Mouse (Mus musculus) midbrain, embryonic 11.5 days (tissue): ENCODE results near the gene Shank2. TPM values are rescaled to one million over a fixed set of nuclear protein-coding genes. Genes with fewer than 3 reads are reported as not detected.

Experiments used
- ATAC-seq: fragments of 200-750 bp; cut with Nextera tagmentation; 2 replicates; pipeline ENCODE4 v1.8.0; 2017; ENCODE audit warnings: moderate TSS enrichment, moderate library complexity; ENCODE audit not compliant: low FRiP score
- DNase-seq: peaks from one replicate; pipeline ENCODE4 v3.0.0; 2015; ENCODE audit warnings: low spot score; ENCODE audit errors: missing footprints
- H3K27ac ChIP-seq: fragments of 300-500 bp; sonication (generic); 2 replicates; pipeline ENCODE4 v1.5.1; 2014; ENCODE audit warnings: low read depth, low read length
- H3K27me3 ChIP-seq: fragments of 300-500 bp; sonication (generic); 2 replicates; pipeline ENCODE4 v1.6.1; 2014; ENCODE audit warnings: mild to moderate bottlenecking, low read length, moderate library complexity, mixed read lengths; ENCODE audit not compliant: control insufficient read depth, insufficient read depth
- H3K36me3 ChIP-seq: fragments of 300-500 bp; sonication (generic); 2 replicates; pipeline ENCODE4 v1.6.1; 2014; ENCODE audit warnings: mild to moderate bottlenecking, low read length, moderate library complexity, mixed read lengths; ENCODE audit not compliant: control insufficient read depth, insufficient read depth
- H3K4me1 ChIP-seq: fragments of 300-500 bp; sonication (generic); 2 replicates; pipeline ENCODE4 v1.6.1; 2014; ENCODE audit warnings: low read length; ENCODE audit not compliant: control insufficient read depth, insufficient read depth
- H3K4me2 ChIP-seq: fragments of 300-500 bp; sonication (generic); 2 replicates; pipeline ENCODE4 v1.6.1; 2014; ENCODE audit warnings: mild to moderate bottlenecking, moderate library complexity
- H3K4me3 ChIP-seq: fragments of 300-500 bp; sonication (generic); 2 replicates; pipeline ENCODE4 v1.5.1; 2014; ENCODE audit warnings: low read depth, low read length
- H3K9ac ChIP-seq: fragments of 300-500 bp; sonication (generic); 2 replicates; pipeline ENCODE4 v1.6.1; 2014; ENCODE audit warnings: low read length
- H3K9me3 ChIP-seq: fragments of 300-500 bp; sonication (generic); 2 replicates; pipeline ENCODE4 v1.6.1; 2016; ENCODE audit warnings: low read length; ENCODE audit not compliant: control insufficient read depth
- WGBS: fragments of 180-500 bp; shearing (Covaris S2); extraction: QIAGEN DNeasy Blood & Tissue Kit; methylation state at CpG from one replicate; pipeline ENCODE4 v1.1.7; 2014; 5-methylcytosine and 5-hydroxymethylcytosine counted together
- polyA plus RNA-seq: library from polyadenylated mRNA; unstranded; fragments of >200 nt; fragmentation: Nextera tagmentation; extraction: Ambion mirVana; gene quantifications from 2 replicates; pipeline ENCODE4 v1.2.1, GENCODE M21; 2014

The Shank2 gene
- polyA plus RNA-seq, 1 experiment from 2014 or later, result 2.2 TPM

GRCm38 (mm10) chr7:144137827-144138226 is 136.1 kb downstream of the Shank2 start:
- no peaks in the 10 kb centered on the region for H3K4me1 ChIP-seq
- H3K36me3 ChIP-seq, result no peaks in the 10 kb centered on the region
- WGBS, result 82% methylated on average over 2 of the region's 2 CpGs
- H3K27me3 ChIP-seq, result no peaks in the 10 kb centered on the region
- no peak overlapping the region for H3K4me3 ChIP-seq
- no peak overlapping the region for H3K4me2 ChIP-seq
- DNase-seq, result peak; percentile 12
- H3K9ac ChIP-seq, result no peak overlapping the region
- no peaks in the 10 kb centered on the region for H3K9me3 ChIP-seq
- H3K27ac ChIP-seq, result no peak overlapping the region
- ATAC-seq, result no peak

- Histone ChIP-seq H3K4me2 (no peak overlapping the region), H3K27me3 (no peaks in the 10 kb centered on the region), H3K36me3 (no peaks in the 10 kb centered on the region), H3K27ac (no peak overlapping the region), H3K9ac (no peak overlapping the region), H3K4me1 (no peaks in the 10 kb centered on the region), H3K9me3 (no peaks in the 10 kb centered on the region), H3K4me3 (no peak overlapping the region)
- 57% methylated on average over 2 of the region's 2 CpGs for WGBS
- DNase-seq (peak; percentile 75), ATAC-seq (no peak)
Measured at GRCm38 (mm10) chr7:144138476-144138875, 136.7 kb downstream of the Shank2 start.

- Histone ChIP-seq H3K9ac (no peak overlapping the region), H3K9me3 (no peaks in the 10 kb centered on the region), H3K27ac (no peak overlapping the region), H3K4me1 (no peaks in the 10 kb centered on the region), H3K27me3 (no peaks in the 10 kb centered on the region), H3K36me3 (no peaks in the 10 kb centered on the region), H3K4me3 (no peak overlapping the region), H3K4me2 (no peak overlapping the region)
- WGBS, result 76% methylated on average over 2 of the region's 2 CpGs
- no peak for DNase-seq
- ATAC-seq, result no peak
Measured at GRCm38 (mm10) chr7:144139691-144140090, 138.0 kb downstream of the Shank2 start.

- DNase-seq (no peak), ATAC-seq (no peak)
- no peak overlapping the region for H3K4me2 ChIP-seq
- H3K4me3 ChIP-seq, result no peak overlapping the region
- no peaks in the 10 kb centered on the region for H3K4me1 ChIP-seq
- WGBS, result 76% methylated on average over 3 of the region's 3 CpGs
- H3K9ac ChIP-seq, result no peak overlapping the region
- H3K36me3 ChIP-seq, result no peaks in the 10 kb centered on the region
- no peak overlapping the region for H3K27ac ChIP-seq
- no peaks in the 10 kb centered on the region for H3K27me3 ChIP-seq
- no peaks in the 10 kb centered on the region for H3K9me3 ChIP-seq
Measured at GRCm38 (mm10) chr7:144140470-144140869, 138.7 kb downstream of the Shank2 start.

- WGBS, result 95% methylated on average over 4 of the region's 4 CpGs
- DNase-seq (no peak), ATAC-seq (no peak)
- Histone ChIP-seq H3K4me2 (no peak overlapping the region), H3K9ac (no peak overlapping the region), H3K27ac (no peak overlapping the region), H3K4me3 (no peak overlapping the region), H3K27me3 (no peaks in the 10 kb centered on the region), H3K9me3 (no peaks in the 10 kb centered on the region), H3K4me1 (no peaks in the 10 kb centered on the region), H3K36me3 (no peaks in the 10 kb centered on the region)
Measured at GRCm38 (mm10) chr7:144142036-144142435, 140.3 kb downstream of the Shank2 start.

- H3K27me3 ChIP-seq, result no peaks in the 10 kb centered on the region
- H3K27ac ChIP-seq, result no peak overlapping the region
- H3K9ac ChIP-seq, result no peak overlapping the region
- H3K4me2 ChIP-seq, result no peak overlapping the region
- ATAC-seq, result no peak
- no peaks in the 10 kb centered on the region for H3K4me1 ChIP-seq
- no peaks in the 10 kb centered on the region for H3K36me3 ChIP-seq
- 34% methylated on average over 2 of the region's 2 CpGs for WGBS
- no peaks in the 10 kb centered on the region for H3K9me3 ChIP-seq
- DNase-seq, result no peak
- no peak overlapping the region for H3K4me3 ChIP-seq
Measured at GRCm38 (mm10) chr7:144143941-144144340, 142.2 kb downstream of the Shank2 start.

GRCm38 (mm10) chr7:144148111-144148510 is 146.4 kb downstream of the Shank2 start:
- H3K4me2 ChIP-seq, result no peak overlapping the region
- no peaks in the 10 kb centered on the region for H3K9me3 ChIP-seq
- no peak overlapping the region for H3K27ac ChIP-seq
- no peak overlapping the region for H3K9ac ChIP-seq
- no peaks in the 10 kb centered on the region for H3K36me3 ChIP-seq
- H3K27me3 ChIP-seq, result no peaks in the 10 kb centered on the region
- WGBS, result 70% methylated on average over 4 of the region's 4 CpGs
- ATAC-seq (no peak), DNase-seq (no peak)
- H3K4me1 ChIP-seq, result no peaks in the 10 kb centered on the region
- no peak overlapping the region for H3K4me3 ChIP-seq

- Histone ChIP-seq H3K27ac (no peak overlapping the region), H3K4me3 (no peak overlapping the region), H3K9ac (no peak overlapping the region), H3K27me3 (no peaks in the 10 kb centered on the region), H3K9me3 (no peaks in the 10 kb centered on the region), H3K36me3 (no peaks in the 10 kb centered on the region), H3K4me1 (no peaks in the 10 kb centered on the region), H3K4me2 (no peak overlapping the region)
- ATAC-seq, result no peak
- no peak for DNase-seq
- 72% methylated on average over 4 of the region's 4 CpGs for WGBS
Measured at GRCm38 (mm10) chr7:144153124-144153523, 151.4 kb downstream of the Shank2 start.

- no peak overlapping the region for H3K4me2 ChIP-seq
- no peak overlapping the region for H3K27ac ChIP-seq
- ATAC-seq (0 out of 2 replicates have a peak, but pooled peaks have one; percentile 16), DNase-seq (no peak)
- H3K27me3 ChIP-seq, result no peaks in the 10 kb centered on the region
- no peaks in the 10 kb centered on the region for H3K9me3 ChIP-seq
- no peaks in the 10 kb centered on the region for H3K36me3 ChIP-seq
- no peaks in the 10 kb centered on the region for H3K4me1 ChIP-seq
- H3K9ac ChIP-seq, result no peak overlapping the region
- no peak overlapping the region for H3K4me3 ChIP-seq
- 66% methylated on average over 8 of the region's 8 CpGs for WGBS
Measured at GRCm38 (mm10) chr7:144153682-144154081, 152.0 kb downstream of the Shank2 start.

GRCm38 (mm10) chr7:144157936-144158335 is 156.2 kb downstream of the Shank2 start:
- H3K4me2 ChIP-seq, result no peak overlapping the region
- DNase-seq (no peak), ATAC-seq (no peak)
- H3K4me1 ChIP-seq, result no peaks in the 10 kb centered on the region
- H3K4me3 ChIP-seq, result no peak overlapping the region
- no peaks in the 10 kb centered on the region for H3K36me3 ChIP-seq
- no peaks in the 10 kb centered on the region for H3K27me3 ChIP-seq
- 91% methylated on average over 8 of the region's 8 CpGs for WGBS
- no peaks in the 10 kb centered on the region for H3K9me3 ChIP-seq
- H3K27ac ChIP-seq, result no peak overlapping the region
- H3K9ac ChIP-seq, result no peak overlapping the region
